Mouse (Mus musculus) hindbrain, embryonic 16.5 days (tissue): ENCODE measurements around the gene Rimklb. TPM values are rescaled to one million over a fixed set of nuclear protein-coding genes. Genes with fewer than 3 reads are reported as not detected.
"Not testable (repeated sequence)": the region's sequence is repeated elsewhere in the genome, so short reads cannot be mapped to it uniquely, and the experiment has no call there.

Experiments
- ATAC-seq: fragments of 200-750 bp; cut with Nextera tagmentation; 2 replicates; pipeline ENCODE4 v1.8.0; 2017; ENCODE audit warnings: moderate TSS enrichment, moderate library complexity
- H3K27ac ChIP-seq: fragments of 300-500 bp; sonication (generic); 2 replicates; pipeline ENCODE4 v1.5.1; 2014; ENCODE audit warnings: low read depth, mild to moderate bottlenecking, control low read depth, low read length, moderate library complexity
- H3K27me3 ChIP-seq: fragments of 300-500 bp; sonication (generic); replicated peaks from 2 replicates; pipeline ENCODE4 v1.6.1; 2014; ENCODE audit warnings: low read length; ENCODE audit not compliant: control insufficient read depth, insufficient read depth
- H3K36me3 ChIP-seq: fragments of 300-500 bp; sonication (generic); 2 replicates; pipeline ENCODE4 v1.6.1; 2014; ENCODE audit warnings: mild to moderate bottlenecking, low read length, moderate library complexity, mixed read lengths; ENCODE audit not compliant: control insufficient read depth, insufficient read depth
- H3K4me1 ChIP-seq: fragments of 300-500 bp; sonication (generic); 2 replicates; pipeline ENCODE4 v1.6.1; 2014; ENCODE audit warnings: low read depth, low read length; ENCODE audit not compliant: control insufficient read depth, insufficient read depth
- H3K4me2 ChIP-seq: fragments of 300-500 bp; sonication (generic); 2 replicates; pipeline ENCODE4 v1.6.1; 2014; ENCODE audit warnings: mild to moderate bottlenecking, low read length, control low read depth, moderate library complexity
- H3K4me3 ChIP-seq: fragments of 300-500 bp; sonication (generic); 2 replicates; pipeline ENCODE4 v1.5.1; 2014; ENCODE audit warnings: mild to moderate bottlenecking, low read length, control low read depth, moderate library complexity
- H3K9ac ChIP-seq: fragments of 300-500 bp; sonication (generic); 2 replicates; pipeline ENCODE4 v1.6.1; 2014; ENCODE audit warnings: low read depth, mild to moderate bottlenecking, control low read depth, low read length, moderate library complexity
- H3K9me3 ChIP-seq: fragments of 300-500 bp; sonication (generic); 2 replicates; pipeline ENCODE4 v1.6.1; 2014; ENCODE audit warnings: mild to moderate bottlenecking, low read length, moderate library complexity; ENCODE audit not compliant: control insufficient read depth
- WGBS: fragments of 180-500 bp; shearing (Covaris S2); extraction: QIAGEN DNeasy Blood & Tissue Kit; methylation state at CpG from one replicate; pipeline ENCODE4 v1.1.7; 2014; 5-methylcytosine and 5-hydroxymethylcytosine counted together
- polyA plus RNA-seq: library from polyadenylated mRNA; unstranded; fragments of >200 nt; fragmentation: Nextera tagmentation; extraction: Ambion mirVana; gene quantifications from 2 replicates; pipeline ENCODE4 v1.2.1, GENCODE M21; 2015

Gene Rimklb
- 105 and 116 TPM in 2 replicates for polyA plus RNA-seq

DNA sequence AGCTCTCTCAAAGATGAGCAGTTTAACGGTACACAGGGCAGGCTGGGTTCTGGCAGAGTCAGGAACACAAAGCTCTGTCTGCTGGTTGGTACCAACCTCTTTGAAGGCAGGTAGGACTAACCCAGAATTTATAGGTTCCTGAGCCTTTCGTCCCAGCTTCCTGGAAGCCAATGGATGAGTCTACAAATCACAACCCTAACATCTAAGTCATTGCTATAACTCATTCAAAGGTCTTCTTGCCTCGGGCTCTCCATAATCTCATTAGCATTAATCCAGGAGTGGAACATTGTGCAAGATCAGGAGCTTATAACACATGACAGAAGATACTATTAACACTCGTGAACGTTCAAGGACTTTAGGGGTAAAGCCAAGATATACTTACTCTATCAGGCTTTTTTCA, at the start of gene Rimklb:
Gene Rimklb, minus strand, starts transcription at position 101 of the 400 bp plus-strand sequence.
- Histone ChIP-seq H3K9me3 (no peaks in the 10 kb centered on the region), H3K27me3 (no peaks in the 10 kb centered on the region), H3K4me1 (peaks cover 15% of the 10 kb centered on the region), H3K9ac (no peak within 1 kb of the TSS), H3K27ac (no peak within 1 kb of the TSS), H3K4me3 (no peak within 1 kb of the TSS), H3K4me2 (no peak within 1 kb of the TSS), H3K36me3 (no peaks in the 10 kb centered on the region)
- ATAC-seq, result no peak
- WGBS, result 87% methylated on average over 5 of the region's 5 CpGs

DNA sequence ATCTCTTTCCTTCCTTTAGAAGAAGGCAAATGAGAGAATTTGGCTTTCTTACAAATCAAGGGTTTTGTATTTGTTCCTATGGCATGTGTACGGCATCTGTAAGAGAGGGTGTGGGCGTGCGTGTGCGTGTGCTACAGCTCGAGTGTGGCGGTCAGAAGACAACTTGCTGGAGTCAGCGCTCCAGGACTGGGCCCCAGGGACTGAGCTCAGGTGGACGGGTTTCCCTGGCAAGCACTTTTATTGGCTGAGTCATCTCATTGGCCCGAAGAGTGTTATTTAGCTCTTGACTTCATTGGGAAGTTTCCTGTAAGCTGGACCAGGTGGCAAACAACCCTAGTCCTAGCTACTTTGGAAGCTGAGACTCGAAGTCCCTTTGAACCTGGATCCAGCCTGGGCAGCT, 47.4 kb upstream of the Rimklb start:
- H3K9ac ChIP-seq, result no peak overlapping the region
- no peak overlapping the region for H3K4me3 ChIP-seq
- H3K9me3 ChIP-seq, result no peaks in the 10 kb centered on the region
- no peaks in the 10 kb centered on the region for H3K36me3 ChIP-seq
- no peaks in the 10 kb centered on the region for H3K4me1 ChIP-seq
- H3K27ac ChIP-seq, result no peak overlapping the region
- H3K4me2 ChIP-seq, result no peak overlapping the region
- no peak for ATAC-seq
- no peaks in the 10 kb centered on the region for H3K27me3 ChIP-seq
- 83% methylated on average over 10 of the region's 10 CpGs for WGBS

DNA sequence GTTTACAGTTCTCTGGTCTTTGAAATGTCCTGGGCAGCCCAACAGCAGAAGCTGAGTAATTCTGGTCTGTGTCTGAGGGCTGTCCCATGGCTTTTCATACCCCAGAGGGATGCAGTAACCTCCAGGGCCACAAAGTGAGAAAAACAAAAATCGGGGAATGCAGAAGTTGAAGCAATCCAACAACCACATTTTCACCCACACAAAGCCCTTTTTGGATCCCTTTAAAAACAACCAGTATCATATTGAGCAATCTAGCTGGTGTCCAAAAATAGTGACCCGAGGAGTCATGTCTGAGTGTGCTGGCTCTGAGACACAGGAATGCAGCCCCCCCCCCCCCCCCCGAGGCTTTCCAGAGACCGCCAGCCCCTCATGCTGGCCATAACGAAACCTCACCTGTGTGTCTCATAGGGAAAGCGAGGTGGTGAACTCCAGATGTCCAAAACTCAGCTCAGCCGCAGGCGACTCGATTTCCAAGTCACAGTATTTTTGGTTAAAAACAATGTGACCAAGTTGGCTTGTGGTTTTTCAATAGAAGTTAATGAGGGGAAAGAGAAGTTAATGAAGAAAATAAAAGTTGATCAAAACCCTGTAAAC, 46.8 kb upstream of the Rimklb start:
- Histone ChIP-seq H3K9ac (no peak overlapping the region), H3K9me3 (no peaks in the 10 kb centered on the region), H3K27me3 (no peaks in the 10 kb centered on the region), H3K4me2 (no peak overlapping the region), H3K27ac (no peak overlapping the region), H3K4me3 (no peak overlapping the region), H3K36me3 (no peaks in the 10 kb centered on the region), H3K4me1 (no peaks in the 10 kb centered on the region)
- WGBS, result 83% methylated on average over 9 of the region's 9 CpGs
- no peak for ATAC-seq

DNA sequence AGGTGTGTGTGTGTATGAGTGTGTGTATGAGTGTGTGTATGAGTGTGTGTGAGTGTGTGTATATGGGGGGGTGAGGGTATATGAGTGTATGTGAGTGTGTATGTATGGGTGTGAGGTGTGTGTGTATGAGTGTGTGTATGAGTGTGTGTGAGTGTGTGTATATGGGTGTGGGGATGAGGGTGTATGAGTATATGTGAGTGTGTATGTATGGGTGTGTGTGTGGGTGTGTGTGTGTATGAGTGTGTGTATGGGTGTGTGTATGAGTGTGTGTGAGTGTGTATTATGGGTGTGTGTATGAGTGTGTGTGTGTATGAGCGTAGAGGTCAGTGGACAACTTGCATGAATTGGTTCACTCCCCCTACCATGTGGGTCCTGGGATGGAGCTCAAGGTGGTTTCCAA, 46.1 kb upstream of the Rimklb start:
- H3K27me3 ChIP-seq, result no peaks in the 10 kb centered on the region
- no peak overlapping the region for H3K9ac ChIP-seq
- H3K9me3 ChIP-seq, result no peaks in the 10 kb centered on the region
- no peak overlapping the region for H3K4me3 ChIP-seq
- H3K27ac ChIP-seq, result no peak overlapping the region
- ATAC-seq, result no peak
- no peaks in the 10 kb centered on the region for H3K4me1 ChIP-seq
- no peaks in the 10 kb centered on the region for H3K36me3 ChIP-seq
- WGBS, result 100% methylated on average over 1 of the region's 1 CpGs
- no peak overlapping the region for H3K4me2 ChIP-seq

DNA sequence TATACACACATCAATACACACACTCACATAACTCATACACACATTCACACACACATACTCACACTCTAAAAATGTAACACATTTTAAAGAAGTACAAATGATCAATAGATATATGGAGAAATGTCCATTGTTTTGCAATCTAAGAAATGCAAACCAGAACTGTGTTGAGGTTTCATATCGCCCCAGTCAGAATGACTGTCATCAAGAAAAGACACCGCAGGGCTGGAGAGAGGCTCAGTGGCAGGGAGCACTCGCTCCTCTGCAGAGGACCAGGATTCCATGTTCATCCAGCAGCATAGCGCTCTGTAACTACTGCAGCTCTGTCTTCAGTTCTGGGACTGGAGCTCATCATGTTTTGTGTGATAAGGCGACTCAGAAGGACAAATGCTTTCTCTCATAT, 45.0 kb upstream of the Rimklb start:
- no peaks in the 10 kb centered on the region for H3K9me3 ChIP-seq
- no peak overlapping the region for H3K4me2 ChIP-seq
- H3K27ac ChIP-seq, result no peak overlapping the region
- no peak for ATAC-seq
- no peaks in the 10 kb centered on the region for H3K4me1 ChIP-seq
- 81% methylated on average over 5 of the region's 5 CpGs for whole genome bisulfite sequencing
- H3K9ac ChIP-seq, result no peak overlapping the region
- H3K27me3 ChIP-seq, result no peaks in the 10 kb centered on the region
- no peaks in the 10 kb centered on the region for H3K36me3 ChIP-seq
- H3K4me3 ChIP-seq, result no peak overlapping the region

DNA sequence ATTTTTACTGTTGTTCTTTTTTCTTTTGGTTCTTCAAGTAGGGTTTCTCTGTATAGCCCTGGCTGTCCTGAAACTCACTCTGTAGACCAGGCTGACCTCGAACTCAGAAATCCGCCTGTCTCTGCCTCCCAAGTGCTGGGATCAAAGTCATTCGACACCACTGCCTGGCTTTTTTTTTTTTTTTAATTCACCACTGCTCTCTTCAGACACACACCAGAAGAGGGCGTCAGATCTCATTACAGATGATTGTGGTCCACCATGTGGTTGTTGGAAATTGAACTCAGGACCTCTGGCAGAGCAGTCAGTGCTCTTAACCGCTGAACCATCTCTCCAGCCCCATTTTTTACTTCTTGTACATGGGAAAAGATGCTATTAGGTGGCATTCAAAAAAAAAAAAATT, 43.9 kb upstream of the Rimklb start:
- H3K27me3 ChIP-seq, H3K27ac ChIP-seq, ATAC-seq, H3K4me2 ChIP-seq, H3K36me3 ChIP-seq, H3K4me1 ChIP-seq, H3K4me3 ChIP-seq, H3K9me3 ChIP-seq, H3K9ac ChIP-seq: not testable (repeated sequence)
- WGBS, result 77% methylated on average over 5 of the region's 5 CpGs

DNA sequence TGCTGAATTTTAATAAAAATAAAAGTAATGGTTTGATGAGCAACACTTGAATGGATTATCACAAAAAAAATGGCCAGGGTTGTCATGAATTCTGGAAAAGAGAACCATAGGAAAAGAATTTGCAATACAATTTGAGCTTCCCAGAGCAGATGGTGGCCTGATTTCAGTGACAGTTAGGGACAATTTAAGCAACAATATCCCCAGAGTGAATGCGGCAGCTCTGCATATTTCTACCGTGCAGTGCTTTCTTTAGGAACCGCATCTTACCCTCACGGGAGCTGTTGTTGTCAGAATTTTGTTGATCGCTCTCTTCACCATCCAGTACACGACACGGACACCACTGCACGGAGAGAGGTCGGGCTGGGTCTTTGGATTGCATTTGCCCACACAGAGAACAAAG, 41.0 kb upstream of the Rimklb start:
- WGBS, result 75% methylated on average over 9 of the region's 9 CpGs

DNA sequence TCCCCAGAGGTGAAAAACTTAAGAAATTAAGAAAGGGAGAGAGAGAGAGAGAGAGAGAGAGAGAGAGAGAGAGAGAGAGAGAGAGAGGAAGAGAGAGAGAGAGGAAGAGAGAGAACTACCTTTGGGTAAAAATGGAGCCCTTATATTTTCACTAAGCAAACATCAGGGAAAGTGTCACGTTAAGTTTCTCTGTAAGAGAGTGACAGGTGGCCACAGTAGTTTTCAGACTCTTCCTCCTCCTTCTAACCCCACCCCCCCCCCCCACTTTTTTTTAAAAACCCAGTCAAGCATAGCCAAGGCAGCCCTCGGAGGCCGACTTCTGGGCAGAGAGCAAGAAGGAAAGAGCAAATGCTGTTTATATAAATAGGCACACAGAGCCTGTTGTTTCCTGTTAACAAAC, 35.5 kb upstream of the Rimklb start:
- no peaks in the 10 kb centered on the region for H3K36me3 ChIP-seq
- WGBS, result 28% methylated on average over 3 of the region's 3 CpGs
- H3K9me3 ChIP-seq, result no peaks in the 10 kb centered on the region
- H3K27ac ChIP-seq, result no peak overlapping the region
- no peak overlapping the region for H3K9ac ChIP-seq
- H3K4me3 ChIP-seq, result no peak overlapping the region
- no peaks in the 10 kb centered on the region for H3K27me3 ChIP-seq
- H3K4me2 ChIP-seq, result no peak overlapping the region
- no peak for ATAC-seq
- H3K4me1 ChIP-seq, result no peaks in the 10 kb centered on the region; the same call in 1 of the 2 replicates

More for the DNA sequence above, 41.0 kb upstream of the Rimklb start:
- no peak overlapping the region for H3K27ac ChIP-seq
- no peaks in the 10 kb centered on the region for H3K27me3 ChIP-seq
- ATAC-seq, result no peak
- no peaks in the 10 kb centered on the region for H3K9me3 ChIP-seq
- H3K4me2 ChIP-seq, result no peak overlapping the region
- H3K36me3 ChIP-seq, result no peaks in the 10 kb centered on the region
- H3K4me3 ChIP-seq, result no peak overlapping the region
- H3K4me1 ChIP-seq, result no peaks in the 10 kb centered on the region
- H3K9ac ChIP-seq, result no peak overlapping the region

DNA sequence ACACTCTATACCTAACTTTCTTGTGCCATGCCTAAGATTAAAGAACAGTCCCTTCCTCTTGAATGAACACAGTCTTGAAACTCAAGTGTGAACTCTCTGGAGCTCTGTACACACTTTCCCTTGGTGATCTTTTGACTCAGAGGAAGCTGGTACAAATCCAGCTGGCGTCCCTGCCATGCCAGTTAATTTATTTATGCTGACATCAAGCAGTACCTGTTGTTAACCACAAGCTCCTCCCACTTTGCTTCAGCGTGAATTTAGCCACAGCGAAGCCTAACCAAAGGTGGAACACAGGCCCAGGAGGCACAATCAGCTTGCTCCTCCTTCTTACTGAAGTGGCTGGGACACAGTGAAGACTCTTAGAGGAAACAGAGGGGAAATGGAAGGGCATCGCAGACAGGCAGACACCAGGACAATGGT, 34.3 kb upstream of the Rimklb start:
- H3K27me3 ChIP-seq, result no peaks in the 10 kb centered on the region
- H3K4me3 ChIP-seq, result 0 out of 2 replicates have a peak overlapping the region, but pooled peaks have one; percentile 8
- no peak overlapping the region for H3K9ac ChIP-seq
- no peak overlapping the region for H3K27ac ChIP-seq
- H3K9me3 ChIP-seq, result no peaks in the 10 kb centered on the region
- no peaks in the 10 kb centered on the region for H3K36me3 ChIP-seq
- no peaks in the 10 kb centered on the region; the same call in 1 of the 2 replicates for H3K4me1 ChIP-seq
- ATAC-seq, result no peak
- peak overlapping the region; percentile 37 for H3K4me2 ChIP-seq
- 6% methylated on average over 4 of the region's 4 CpGs for WGBS
